Mouse (Mus musculus) embryonic fibroblast, embryonic 13.5 days (primary cell): ENCODE data around the gene Atrnl1.

Experiments
- CTCF ChIP-seq: IDR thresholded peaks from 2 replicates; pipeline ENCODE4 v1.5.1; 2011; ENCODE audit warnings: mild to moderate bottlenecking, control low read depth, low read length, moderate library complexity, borderline replicate concordance; ENCODE audit not compliant: insufficient read depth
- POLR2A ChIP-seq: IDR thresholded peaks from 2 replicates; pipeline ENCODE4 v1.6.1; 2011; ENCODE audit warnings: low read depth, mild to moderate bottlenecking, control low read depth, low read length, moderate library complexity

DNA sequence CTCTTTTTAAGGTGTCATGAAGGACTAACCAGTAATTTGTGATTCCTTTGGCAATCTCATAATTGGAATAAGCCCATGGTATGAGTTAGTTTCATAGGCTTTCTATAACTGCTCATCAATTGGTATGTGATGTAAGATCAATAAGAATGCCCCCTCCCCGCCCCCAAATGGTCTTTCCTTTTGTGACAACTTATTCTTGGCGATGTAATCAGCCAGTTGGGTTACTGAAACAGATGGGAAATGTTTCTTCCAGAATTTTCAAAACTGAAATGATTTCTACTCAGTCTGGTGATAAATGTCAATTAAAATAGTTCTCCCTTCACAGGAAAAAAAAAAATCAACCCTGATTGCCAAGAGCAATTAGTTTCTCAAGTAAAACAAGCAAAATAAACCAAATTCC lies 18.5 kb upstream of the Atrnl1 start:
- TF ChIP-seq CTCF: no peak
- TF ChIP-seq POLR2A: no peak
